Mouse (Mus musculus) macrophage (primary cell): ENCODE measurements at regions not wholly inside any gene's neighbourhood (a gene's known extent, or its start where the extent isn't known, plus 50 kb on each side); places are given as distances from the start of the nearest gene placed in this dataset.

Experiments used
- H3K27ac ChIP-seq: fragments of 350-480 bp; formaldehyde crosslinking; 2 replicates; pipeline ENCODE4 v1.9.0; 2021
- H3K36me3 ChIP-seq: fragments of 350-480 bp; formaldehyde crosslinking; 2 replicates; pipeline ENCODE4 v1.9.0; 2021; ENCODE audit errors: inconsistent target
- H3K4me3 ChIP-seq: fragments of 350-480 bp; formaldehyde crosslinking; 2 replicates; pipeline ENCODE4 v1.9.0; 2021; ENCODE audit errors: inconsistent target
- H3K79me2 ChIP-seq: fragments of 350-480 bp; formaldehyde crosslinking; 2 replicates; pipeline ENCODE4 v1.9.0; 2021; ENCODE audit errors: inconsistent target
- WGBS: methylation state at CpG from one replicate; pipeline ENCODE4 v1.1.7; 2026; ENCODE audit warnings: inconsistent platforms; ENCODE audit not compliant: missing documents; 5-methylcytosine and 5-hydroxymethylcytosine counted together

DNA sequence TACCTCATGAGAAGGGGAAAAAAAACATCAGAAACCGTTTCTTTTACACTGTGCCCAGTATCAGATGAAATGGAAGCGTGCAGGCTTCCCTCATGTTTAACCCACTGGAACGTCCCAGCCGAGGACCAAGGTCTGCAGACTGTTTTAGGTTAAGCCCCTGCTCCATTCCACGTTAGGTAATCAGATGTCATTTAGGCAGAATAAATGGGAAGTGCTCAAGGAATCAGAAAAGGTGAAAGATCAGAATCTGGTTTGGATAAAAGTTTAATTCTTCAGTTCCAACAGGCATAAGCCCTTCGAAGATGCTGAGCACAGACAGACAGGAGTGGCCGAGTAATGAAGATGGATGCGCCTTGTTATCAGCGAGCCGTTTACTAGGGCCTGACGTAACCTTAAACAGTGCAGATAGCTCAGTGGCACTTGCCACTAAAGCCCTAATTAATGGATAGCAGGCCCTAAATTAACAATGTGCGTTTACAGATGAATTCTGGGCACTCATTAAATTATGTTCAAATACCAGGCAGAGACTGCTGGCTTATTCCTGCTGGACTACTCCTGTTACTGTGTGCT, 193.5 kb downstream of the Lmo4 start:
- Histone ChIP-seq H3K27ac (no peak overlapping the region), H3K79me2 (no peaks in the 10 kb centered on the region), H3K36me3 (no peaks in the 10 kb centered on the region), H3K4me3 (no peak overlapping the region)
- 84% methylated on average over 12 of the region's 12 CpGs for WGBS

DNA sequence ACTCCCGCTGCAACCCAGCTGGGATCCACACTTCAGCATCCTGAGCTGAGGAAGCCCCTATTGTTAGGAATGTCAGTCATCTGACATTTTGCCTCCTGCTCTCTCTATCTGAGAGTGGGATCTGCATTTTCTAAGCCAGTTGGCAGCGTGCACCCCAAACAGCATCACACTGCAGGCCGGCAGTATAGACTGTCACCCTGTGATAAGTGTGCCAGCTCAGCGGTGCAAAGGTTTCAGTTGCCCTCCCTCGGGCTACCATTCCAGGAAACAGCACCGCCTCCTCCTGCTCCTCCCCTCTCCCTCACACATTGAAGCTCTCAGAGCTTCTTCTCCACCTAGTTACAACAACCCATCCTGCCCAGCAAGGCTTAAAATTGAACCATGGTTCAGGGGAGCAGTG, 194.5 kb downstream of the Lmo4 start:
- no peak overlapping the region for H3K4me3 ChIP-seq
- H3K36me3 ChIP-seq: no peaks in the 10 kb centered on the region
- H3K27ac ChIP-seq: no peak overlapping the region
- no peaks in the 10 kb centered on the region for H3K79me2 ChIP-seq
- WGBS: 43% methylated on average over 6 of the region's 6 CpGs

DNA sequence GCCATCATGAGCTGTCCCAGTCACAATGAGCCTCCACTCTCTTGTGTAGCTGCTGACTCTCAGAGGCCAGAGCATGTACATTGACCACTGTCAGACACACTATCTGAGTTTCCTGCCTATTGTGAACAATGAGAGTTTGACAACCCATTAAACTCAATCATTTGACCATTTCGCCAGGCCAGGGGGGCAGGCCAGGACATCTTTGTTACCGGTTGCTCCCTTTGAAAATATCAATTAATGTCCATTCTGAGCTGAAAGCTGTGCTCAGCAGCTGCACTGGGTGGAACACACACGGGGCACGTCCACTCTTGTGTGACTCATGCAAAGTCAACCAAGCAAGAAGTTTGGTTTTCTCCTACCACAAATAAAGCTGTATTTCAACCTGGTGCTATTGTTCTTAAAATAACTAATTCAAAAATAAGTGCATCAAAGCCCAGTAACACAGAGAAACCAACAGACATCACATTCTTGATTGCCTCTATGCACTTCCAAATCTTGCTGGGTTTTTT, 197.9 kb downstream of the Lmo4 start:
- WGBS: 87% methylated on average over 4 of the region's 4 CpGs
- Histone ChIP-seq H3K36me3 (no peaks in the 10 kb centered on the region), H3K4me3 (no peak overlapping the region), H3K79me2 (no peaks in the 10 kb centered on the region), H3K27ac (no peak overlapping the region)

DNA sequence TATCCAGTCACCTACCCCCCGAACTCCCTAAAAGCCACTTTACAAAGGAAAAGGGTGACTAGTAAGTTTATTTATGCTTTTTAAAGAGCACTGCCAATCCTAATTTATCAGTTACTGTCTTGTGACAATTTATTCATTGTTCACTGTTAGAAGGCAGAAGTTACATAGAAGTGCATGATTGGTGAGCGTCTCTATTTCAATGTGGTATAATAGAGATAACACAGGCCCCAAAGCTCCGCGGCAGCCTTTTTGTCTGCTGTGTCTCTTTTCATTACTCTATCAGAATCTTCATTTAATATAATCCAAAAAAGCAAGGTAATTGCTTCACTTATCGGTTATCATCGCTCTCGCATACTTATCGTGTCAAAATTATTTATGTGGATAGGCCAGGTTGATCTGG, 207.1 kb downstream of the Lmo4 start:
- WGBS: 95% methylated on average over 8 of the region's 8 CpGs
- Histone ChIP-seq H3K4me3 (no peak overlapping the region), H3K27ac (no peak overlapping the region), H3K79me2 (no peaks in the 10 kb centered on the region), H3K36me3 (no peaks in the 10 kb centered on the region)

DNA sequence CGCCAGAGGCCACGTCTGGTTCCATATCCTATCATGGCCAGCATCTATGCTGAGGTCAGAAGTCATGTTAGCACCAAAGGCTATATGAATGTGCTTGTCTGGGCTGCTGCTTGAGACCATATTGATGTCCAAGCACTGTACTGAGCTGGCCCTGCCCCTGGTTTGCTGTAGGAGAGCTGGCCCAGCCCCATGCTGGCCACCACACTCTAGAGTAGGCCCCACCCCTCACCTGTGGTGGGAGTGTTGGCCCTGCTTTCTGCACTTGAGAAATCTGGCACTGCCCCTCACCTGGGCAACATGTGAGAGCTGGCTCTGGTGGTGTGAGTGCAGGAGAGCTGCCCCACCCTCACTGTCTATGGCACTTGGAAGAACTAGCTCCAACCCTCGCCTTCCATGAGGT, 210.0 kb downstream of the Lmo4 start:
- Histone ChIP-seq H3K79me2 (no peaks in the 10 kb centered on the region), H3K36me3 (no peaks in the 10 kb centered on the region), H3K4me3 (no peak overlapping the region), H3K27ac (no peak overlapping the region)
- 89% methylated on average over 3 of the region's 3 CpGs for whole genome bisulfite sequencing

DNA sequence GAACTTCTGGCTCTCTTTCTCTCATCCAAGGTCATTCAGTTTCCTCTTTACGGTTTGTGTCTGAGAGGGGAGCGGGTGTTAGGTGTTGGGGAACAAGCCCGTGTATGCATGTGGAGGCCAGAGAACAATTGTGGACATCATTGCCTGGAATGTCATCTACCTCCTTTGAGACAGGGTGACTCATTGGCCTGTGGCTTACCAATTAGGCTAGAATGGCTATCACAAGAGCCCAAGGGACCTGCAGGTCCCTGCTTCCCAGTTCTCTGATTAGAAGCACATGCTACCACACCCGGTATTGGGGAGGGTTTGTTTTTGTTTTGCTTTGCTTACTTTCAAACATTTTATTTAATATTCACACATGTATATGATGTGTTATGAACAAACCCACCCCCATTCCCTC, 216.0 kb downstream of the Lmo4 start:
- no peaks in the 10 kb centered on the region for H3K36me3 ChIP-seq
- H3K79me2 ChIP-seq: no peaks in the 10 kb centered on the region
- WGBS: 95% methylated on average over 4 of the region's 4 CpGs
- no peak overlapping the region for H3K27ac ChIP-seq
- no peak overlapping the region for H3K4me3 ChIP-seq

DNA sequence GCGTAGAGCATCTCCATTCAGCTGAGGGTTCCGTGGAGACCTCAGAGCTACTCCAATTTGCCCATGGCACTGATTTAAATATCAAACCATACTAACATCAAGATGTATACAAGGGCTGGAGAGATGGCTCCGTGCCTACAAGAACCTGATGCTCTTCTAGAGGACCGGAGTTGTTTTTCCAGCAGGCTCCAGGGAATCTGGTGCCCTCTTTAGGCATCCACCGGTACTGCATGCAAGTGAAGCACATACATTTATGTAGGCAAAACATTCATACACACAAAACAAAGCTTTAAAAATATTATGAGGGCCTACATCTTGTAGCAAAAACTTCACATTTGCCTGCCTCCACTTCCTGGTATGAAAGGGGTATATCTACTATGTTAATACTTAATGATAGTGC, 217.0 kb downstream of the Lmo4 start:
- WGBS: 91% methylated on average over 5 of the region's 5 CpGs
- Histone ChIP-seq H3K27ac (no peak overlapping the region), H3K79me2 (no peaks in the 10 kb centered on the region), H3K4me3 (no peak overlapping the region), H3K36me3 (no peaks in the 10 kb centered on the region)

DNA sequence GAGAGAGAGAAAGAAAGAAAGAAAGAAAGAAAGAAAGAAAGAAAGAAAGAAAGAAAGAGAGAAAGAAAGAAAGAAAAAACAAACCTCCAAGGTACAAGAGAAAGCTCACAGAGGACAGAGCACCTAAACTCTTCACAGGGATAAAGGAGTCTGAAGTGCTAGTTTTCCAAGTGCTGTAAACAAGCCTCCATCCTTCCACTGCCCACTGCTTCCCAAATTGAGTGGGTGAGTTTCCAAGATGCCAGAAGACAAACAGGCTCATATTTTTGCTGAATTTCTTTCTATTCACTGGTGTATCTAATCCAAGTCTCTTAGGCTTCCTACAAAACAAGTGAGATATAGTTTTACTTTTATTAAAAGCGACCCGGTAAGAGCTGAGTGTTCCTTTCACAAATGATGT, 218.2 kb downstream of the Lmo4 start:
- Histone ChIP-seq H3K36me3 (no peaks in the 10 kb centered on the region), H3K79me2 (no peaks in the 10 kb centered on the region), H3K27ac (no peak overlapping the region), H3K4me3 (no peak overlapping the region)
- WGBS: 100% methylated on average over 2 of the region's 2 CpGs

DNA sequence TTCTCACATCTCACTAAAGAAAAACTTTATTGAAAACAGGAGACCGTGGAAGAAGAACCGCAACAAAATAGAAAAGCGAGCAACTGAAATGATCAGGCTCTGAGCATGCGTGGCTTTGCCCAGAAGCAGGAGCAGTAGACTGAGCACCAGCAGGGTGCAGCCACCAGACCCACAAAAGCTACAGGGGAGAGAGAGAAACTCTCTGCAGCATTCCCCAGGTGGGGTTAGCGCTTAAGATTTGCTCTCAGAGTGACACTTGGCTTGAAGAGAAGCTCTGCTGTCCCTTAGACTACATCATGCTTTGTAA, 218.9 kb downstream of the Lmo4 start:
- H3K79me2 ChIP-seq: no peaks in the 10 kb centered on the region
- WGBS: 89% methylated on average over 5 of the region's 5 CpGs
- H3K36me3 ChIP-seq: no peaks in the 10 kb centered on the region
- H3K4me3 ChIP-seq: no peak overlapping the region
- H3K27ac ChIP-seq: no peak overlapping the region

DNA sequence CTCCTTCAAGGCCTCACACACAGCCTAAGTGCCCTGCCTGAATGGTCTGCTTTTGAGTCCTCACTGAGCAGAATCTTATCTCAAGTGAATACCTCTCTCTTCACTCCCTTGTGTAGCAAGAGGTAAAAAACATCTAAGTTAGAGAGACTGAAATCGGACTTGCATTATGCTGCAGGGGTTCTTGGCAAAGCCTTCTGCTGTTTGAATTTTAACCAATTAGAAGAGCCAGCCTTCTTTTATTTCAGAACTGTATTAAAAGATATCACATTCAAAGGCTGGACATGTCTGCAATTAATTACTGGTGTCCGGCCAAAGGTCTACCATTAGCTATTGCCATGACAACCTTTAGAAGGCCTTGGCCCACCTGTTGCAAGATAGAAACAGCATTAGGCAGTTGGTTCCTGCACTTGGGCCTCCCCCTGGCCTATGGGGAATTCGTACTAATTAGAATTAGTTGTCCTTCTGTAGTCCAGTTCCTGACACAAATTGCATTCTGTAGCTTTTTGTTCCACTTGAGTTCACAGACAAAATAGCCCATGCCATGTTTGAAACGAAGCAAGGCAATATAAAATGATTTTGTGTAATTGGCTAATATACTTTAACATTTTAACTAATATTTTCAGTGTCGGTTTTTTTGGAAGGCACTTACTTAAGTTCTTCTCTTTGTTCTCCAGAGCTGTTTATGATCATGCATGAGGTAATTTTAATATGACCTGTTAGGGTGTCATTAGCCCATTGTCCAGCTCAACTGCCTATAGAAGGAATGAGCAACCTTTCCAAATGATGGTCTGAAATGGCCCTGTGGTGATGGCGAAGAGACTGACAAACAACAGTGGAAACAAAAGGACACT, 219.4 kb downstream of the Lmo4 start:
- Histone ChIP-seq H3K27ac (no peak overlapping the region), H3K4me3 (no peak overlapping the region), H3K36me3 (no peaks in the 10 kb centered on the region), H3K79me2 (no peaks in the 10 kb centered on the region)
- 93% methylated on average over 6 of the region's 6 CpGs for WGBS

DNA sequence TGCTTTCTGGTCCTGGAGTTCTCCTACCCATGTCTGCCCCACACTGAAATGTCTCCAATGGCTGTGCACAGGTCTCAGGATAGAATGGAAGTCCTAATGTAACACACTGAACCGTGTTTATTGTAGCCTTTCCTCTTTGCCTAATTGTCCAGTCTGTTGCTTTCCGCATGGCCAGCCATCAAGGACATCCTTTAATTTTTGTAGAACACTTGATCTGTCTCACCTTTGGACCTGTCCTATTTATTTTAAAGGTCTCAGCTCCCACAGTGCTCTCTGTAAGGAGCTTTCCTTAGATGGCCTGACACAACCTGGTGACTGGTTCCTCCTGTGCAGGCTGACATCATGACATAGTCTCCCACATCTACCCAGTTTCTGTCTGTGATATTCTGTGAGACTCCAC, 226.3 kb downstream of the Lmo4 start:
- WGBS: 88% methylated on average over 2 of the region's 2 CpGs
- Histone ChIP-seq H3K27ac (no peak overlapping the region), H3K36me3 (no peaks in the 10 kb centered on the region), H3K79me2 (no peaks in the 10 kb centered on the region), H3K4me3 (no peak overlapping the region)

DNA sequence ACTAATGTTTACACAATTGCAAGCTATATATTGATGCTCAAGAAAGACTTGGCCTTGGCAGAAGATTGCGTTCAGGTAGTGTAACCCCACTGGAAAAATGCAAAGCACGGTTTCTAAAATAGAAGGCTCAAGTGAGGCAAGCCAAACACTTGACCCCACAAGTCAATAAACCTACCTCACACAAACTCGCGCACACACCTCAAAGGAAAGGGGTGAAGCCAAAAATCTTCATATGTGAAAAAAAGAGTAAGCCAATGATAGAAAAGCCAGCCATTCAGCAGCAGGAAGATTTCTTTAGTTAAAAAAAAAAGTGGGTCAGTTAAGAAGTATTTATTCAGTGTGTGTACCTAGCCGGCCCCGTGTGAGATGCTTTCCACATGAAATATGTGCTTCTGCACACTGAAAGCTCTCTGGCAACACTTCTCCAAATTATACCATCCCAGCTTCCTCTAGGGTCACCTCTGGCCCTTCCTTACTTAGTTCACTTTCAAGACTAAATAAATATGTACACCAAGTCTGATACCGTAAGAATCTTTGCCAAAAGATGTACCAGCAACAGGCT, 227.1 kb downstream of the Lmo4 start:
- WGBS: 91% methylated on average over 7 of the region's 7 CpGs
- H3K36me3 ChIP-seq: no peaks in the 10 kb centered on the region
- H3K79me2 ChIP-seq: no peaks in the 10 kb centered on the region
- no peak overlapping the region for H3K4me3 ChIP-seq
- no peak overlapping the region for H3K27ac ChIP-seq

DNA sequence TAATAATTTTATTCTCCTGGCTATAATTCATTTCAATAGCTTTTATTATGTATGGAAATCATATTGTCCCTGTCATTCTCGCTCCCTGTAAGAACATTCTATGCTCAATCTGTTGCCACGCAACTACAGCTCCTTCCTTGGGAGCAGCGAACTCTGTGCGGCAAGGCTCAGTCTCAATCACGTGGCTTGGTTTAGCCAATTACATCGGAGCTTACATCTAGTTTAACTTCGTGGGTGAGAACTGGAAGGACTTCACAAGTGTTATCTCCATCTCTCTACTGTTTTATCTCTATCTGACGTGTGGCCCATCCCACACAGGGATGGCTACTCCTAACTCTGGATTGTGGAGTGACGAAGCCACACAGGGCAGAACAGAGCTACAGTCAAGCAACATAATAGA, 231.4 kb downstream of the Lmo4 start:
- H3K27ac ChIP-seq: no peak overlapping the region
- H3K79me2 ChIP-seq: no peaks in the 10 kb centered on the region
- WGBS: 91% methylated on average over 8 of the region's 9 CpGs
- H3K36me3 ChIP-seq: no peaks in the 10 kb centered on the region
- no peak overlapping the region for H3K4me3 ChIP-seq

DNA sequence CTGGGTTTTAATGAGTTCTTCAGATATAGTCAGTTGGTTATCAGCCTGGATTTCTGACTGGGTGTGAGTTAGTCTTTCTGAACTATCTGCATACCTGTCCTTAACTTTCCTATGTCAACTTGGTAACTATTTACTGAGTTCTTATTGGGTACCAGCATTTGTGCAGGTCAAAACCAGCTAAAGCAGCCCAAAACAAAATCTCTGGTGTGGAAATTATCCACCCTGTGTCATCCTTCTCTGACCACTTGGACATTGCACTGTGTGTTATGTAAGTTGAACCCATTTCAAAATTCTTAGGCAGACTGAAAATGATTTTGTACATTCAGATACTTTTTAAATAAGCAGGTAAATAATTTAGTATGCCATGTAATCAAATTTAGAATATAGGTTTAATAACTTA, 232.7 kb downstream of the Lmo4 start:
- Histone ChIP-seq H3K4me3 (no peak overlapping the region), H3K27ac (no peak overlapping the region), H3K79me2 (no peaks in the 10 kb centered on the region), H3K36me3 (no peaks in the 10 kb centered on the region)

DNA sequence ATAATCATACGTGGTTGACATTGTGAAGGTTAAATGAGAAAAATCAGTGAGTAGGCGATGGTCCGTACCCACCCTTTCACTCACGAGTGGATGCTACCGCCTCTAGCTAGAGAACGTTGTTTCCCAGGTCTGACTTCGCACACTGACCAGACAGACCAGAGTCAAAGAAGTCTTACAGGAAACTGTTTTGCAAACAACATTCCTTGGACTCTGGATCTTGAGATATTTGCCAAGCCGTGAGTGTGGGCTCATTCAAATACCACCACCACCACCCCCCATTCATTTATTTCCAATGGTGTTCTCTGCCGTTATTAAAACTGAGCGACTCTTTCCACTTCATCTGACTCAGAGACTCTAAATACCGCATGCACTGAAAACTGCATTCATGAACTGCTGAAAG, 234.2 kb downstream of the Lmo4 start:
- H3K36me3 ChIP-seq: no peaks in the 10 kb centered on the region
- WGBS: 94% methylated on average over 8 of the region's 11 CpGs
- no peaks in the 10 kb centered on the region for H3K79me2 ChIP-seq
- no peak overlapping the region for H3K4me3 ChIP-seq
- no peak overlapping the region for H3K27ac ChIP-seq
